Mouse (Mus musculus) heart, embryonic 14.5 days (tissue): ENCODE measurements around the gene Rftn1. TPM values are rescaled to one million over a fixed set of nuclear protein-coding genes. Genes with fewer than 3 reads are reported as not detected.
"Not testable (repeated sequence)": the region's sequence is repeated elsewhere in the genome, so short reads cannot be mapped to it uniquely, and the experiment has no call there.

Source experiments
- ATAC-seq: fragments of 200-750 bp; cut with Nextera tagmentation; 2 replicates; pipeline ENCODE4 v1.8.0; 2017; ENCODE audit warnings: low read depth, moderate TSS enrichment; ENCODE audit not compliant: insufficient number of reproducible peaks, insufficient read depth, low FRiP score
- H3K27ac ChIP-seq, 2 experiments: fragments of 200-500 bp in 1 of 2; fragments of 300-500 bp in 1 of 2; sonication (generic) in 1 of 2; replicated peaks in 1 of 2; 2 replicates each; pipeline ENCODE4 v1.5.1; 2012 to 2014; ENCODE audit warnings: low read depth in 2 of 2, low read length in 2 of 2, control low read depth in 1 of 2, mild to moderate bottlenecking in 1 of 2, mixed read lengths in 1 of 2; ENCODE audit not compliant: control insufficient read depth in 1 of 2, insufficient read depth in 1 of 2
- H3K27me3 ChIP-seq: fragments of 300-500 bp; sonication (generic); 2 replicates; pipeline ENCODE4 v1.6.1; 2014; ENCODE audit warnings: mild to moderate bottlenecking, low read length, control low read depth; ENCODE audit not compliant: control insufficient read depth, insufficient read depth
- H3K36me3 ChIP-seq: fragments of 300-500 bp; sonication (generic); 2 replicates; pipeline ENCODE4 v1.6.1; 2014; ENCODE audit warnings: mild to moderate bottlenecking, control low read depth, low read length, mixed read lengths; ENCODE audit not compliant: control insufficient read depth, insufficient read depth
- H3K4me1 ChIP-seq, 2 experiments: fragments of 200-500 bp in 1 of 2; fragments of 300-500 bp in 1 of 2; sonication (generic) in 1 of 2; 2 replicates each; pipeline ENCODE4 v1.6.1; 2012 to 2014; ENCODE audit warnings: low read length in 2 of 2, control low read depth in 1 of 2, mixed read lengths in 1 of 2; ENCODE audit not compliant: control insufficient read depth in 2 of 2, insufficient read depth in 2 of 2
- H3K4me2 ChIP-seq: fragments of 300-500 bp; sonication (generic); 2 replicates; pipeline ENCODE4 v1.6.1; 2014; ENCODE audit warnings: mild to moderate bottlenecking, low read length
- H3K4me3 ChIP-seq, 2 experiments: fragments of 200-500 bp in 1 of 2; fragments of 300-500 bp in 1 of 2; sonication (generic) in 1 of 2; 2 replicates each; pipeline ENCODE4 v1.5.1; 2012 to 2014; ENCODE audit warnings: low read length in 2 of 2, mild to moderate bottlenecking in 2 of 2, control low read depth in 1 of 2, low read depth in 1 of 2, moderate library complexity in 1 of 2; ENCODE audit not compliant: control insufficient read depth in 1 of 2, insufficient read depth in 1 of 2
- H3K9ac ChIP-seq: fragments of 300-500 bp; sonication (generic); 2 replicates; pipeline ENCODE4 v1.6.1; 2014; ENCODE audit warnings: mild to moderate bottlenecking, low read length
- H3K9me3 ChIP-seq: fragments of 300-500 bp; sonication (generic); 2 replicates; pipeline ENCODE4 v1.6.1; 2016; ENCODE audit warnings: low read length, control low read depth; ENCODE audit not compliant: control insufficient read depth
- WGBS: fragments of 180-500 bp; shearing (Covaris S2); extraction: QIAGEN DNeasy Blood & Tissue Kit; methylation state at CpG from one replicate; pipeline ENCODE4 v1.1.7; 2014; 5-methylcytosine and 5-hydroxymethylcytosine counted together
- polyA plus RNA-seq: library from polyadenylated mRNA; unstranded; fragments of >200 nt; fragmentation: Nextera tagmentation; extraction: Ambion mirVana; gene quantifications from 2 replicates; pipeline ENCODE4 v1.2.1, GENCODE M21; 2014

Gene Rftn1
- polyA plus RNA-seq, 1 experiment from 2014 or later = 26.2 TPM

- Histone ChIP-seq H3K9ac (no peak overlapping the region), H3K9me3 (no peaks in the 10 kb centered on the region), H3K27ac (no peak overlapping the region; a peak in 1 of 4 replicates), H3K4me3 (no peak overlapping the region), H3K36me3 (no peaks in the 10 kb centered on the region), H3K4me1 (peaks cover 12 to 29% of the 10 kb centered on the region in 2 experiments), H3K4me2 (no peak overlapping the region), H3K27me3 (no peaks in the 10 kb centered on the region)
- ATAC-seq = no peak
- 75% methylated on average over 3 of the region's 3 CpGs for WGBS
These were observed 65.2 kb downstream of the Rftn1 start for GRCm38 (mm10) chr17:50125245-50125798.

- ATAC-seq = no peak
- Histone ChIP-seq H3K4me1 (peaks cover 15 to 36% of the 10 kb centered on the region in 2 experiments), H3K4me3 (no peak overlapping the region), H3K4me2 (no peak overlapping the region), H3K27ac (no peak overlapping the region), H3K36me3 (no peaks in the 10 kb centered on the region), H3K9me3 (no peaks in the 10 kb centered on the region), H3K9ac (no peak overlapping the region), H3K27me3 (no peaks in the 10 kb centered on the region)
- WGBS = 61% methylated on average over 4 of the region's 4 CpGs
These were observed 65.8 kb downstream of the Rftn1 start for GRCm38 (mm10) chr17:50124708-50125107.

- Histone ChIP-seq H3K9ac (no peak overlapping the region), H3K36me3 (no peaks in the 10 kb centered on the region), H3K4me2 (no peak overlapping the region), H3K9me3 (no peaks in the 10 kb centered on the region), H3K4me1 (peaks cover 13 to 37% of the 10 kb centered on the region in 2 experiments), H3K4me3 (no peak overlapping the region), H3K27ac (no peak overlapping the region), H3K27me3 (no peaks in the 10 kb centered on the region)
- 57% methylated on average over 8 of the region's 8 CpGs for WGBS
- no peak for ATAC-seq
These were observed 67.9 kb downstream of the Rftn1 start for GRCm38 (mm10) chr17:50122555-50122954.

GRCm38 (mm10) chr17:50120098-50120497 is 70.4 kb downstream of the Rftn1 start:
- Histone ChIP-seq H3K9me3 (no peaks in the 10 kb centered on the region), H3K27me3 (no peaks in the 10 kb centered on the region), H3K27ac (peak overlapping the region; percentile 40 to 56), H3K4me2 (no peak overlapping the region), H3K36me3 (no peaks in the 10 kb centered on the region), H3K4me1 (peaks cover 11 to 32% of the 10 kb centered on the region in 2 experiments), H3K9ac (no peak overlapping the region), H3K4me3 (no peak overlapping the region)
- ATAC-seq = peak; percentile 73
- WGBS = 39% methylated on average over 4 of the region's 4 CpGs

- Histone ChIP-seq H3K4me3 (no peak overlapping the region), H3K27me3 (no peaks in the 10 kb centered on the region), H3K36me3 (no peaks in the 10 kb centered on the region), H3K9me3 (no peaks in the 10 kb centered on the region), H3K4me1 (peaks cover 9 to 21% of the 10 kb centered on the region in 2 experiments), H3K27ac (no peak overlapping the region), H3K9ac (no peak overlapping the region), H3K4me2 (no peak overlapping the region)
- ATAC-seq = no peak
- 93% methylated on average over 7 of the region's 7 CpGs for WGBS
These were observed 73.0 kb downstream of the Rftn1 start for GRCm38 (mm10) chr17:50117461-50117860.

- Histone ChIP-seq H3K9me3 (no peaks in the 10 kb centered on the region), H3K4me1 (peaks cover 9 to 19% of the 10 kb centered on the region in 2 experiments), H3K4me2 (no peak overlapping the region), H3K36me3 (no peaks in the 10 kb centered on the region), H3K4me3 (no peak overlapping the region), H3K27me3 (no peaks in the 10 kb centered on the region), H3K9ac (no peak overlapping the region), H3K27ac (no peak overlapping the region)
- ATAC-seq = no peak
- 62% methylated on average over 3 of the region's 3 CpGs for WGBS
These were observed 73.5 kb downstream of the Rftn1 start for GRCm38 (mm10) chr17:50116980-50117379.

GRCm38 (mm10) chr17:50116401-50116800 is 74.1 kb downstream of the Rftn1 start:
- 90% methylated on average over 1 of the region's 1 CpGs for WGBS
- H3K9ac ChIP-seq, H3K4me2 ChIP-seq, H3K4me3 ChIP-seq, H3K27me3 ChIP-seq, H3K36me3 ChIP-seq, H3K27ac ChIP-seq, H3K9me3 ChIP-seq, ATAC-seq: not testable (repeated sequence)
- peaks cover 6 to 17% of the 10 kb centered on the region in 2 experiments for H3K4me1 ChIP-seq

GRCm38 (mm10) chr17:50115716-50116115 is 74.8 kb downstream of the Rftn1 start:
- not testable (repeated sequence) for H3K9me3 ChIP-seq, H3K4me2 ChIP-seq, H3K27me3 ChIP-seq, H3K4me3 ChIP-seq, H3K9ac ChIP-seq, H3K27ac ChIP-seq, ATAC-seq, H3K36me3 ChIP-seq
- whole genome bisulfite sequencing = 90% methylated on average over 3 of the region's 3 CpGs
- H3K4me1 ChIP-seq = peaks cover 4 to 11% of the 10 kb centered on the region in 2 experiments; a peak in 2 of 4 replicates
